Mouse (Mus musculus) ES-E14 (cell line): ENCODE data around the gene Obscn. TPM values are rescaled to one million over a fixed set of nuclear protein-coding genes. Genes with fewer than 3 reads are reported as not detected.

Source experiments
- DNase-seq: peaks from one replicate; pipeline ENCODE4 v3.0.0-alpha.2; 2013; ENCODE audit warnings: low read depth, low spot score
- H3K27ac ChIP-seq: 2 replicates; pipeline ENCODE4 v1.5.1; 2012; ENCODE audit warnings: low read depth, mild to moderate bottlenecking, low read length, moderate library complexity, mixed read lengths; ENCODE audit not compliant: poor library complexity, insufficient read depth, severe bottlenecking
- H3K36me3 ChIP-seq: 2 replicates; pipeline ENCODE4 v1.6.1; 2012; ENCODE audit warnings: mild to moderate bottlenecking, low read length, moderate library complexity, mixed read lengths; ENCODE audit not compliant: control insufficient read depth, poor library complexity, insufficient read depth, severe bottlenecking
- H3K4me1 ChIP-seq, 2 experiments: fragments of 150-350 bp in 1 of 2; sonication (generic) in 1 of 2; 2 replicates each; pipeline ENCODE4 v1.6.1; 2012; ENCODE audit warnings: low read length in 2 of 2, mild to moderate bottlenecking in 1 of 2, mixed read lengths in 1 of 2; ENCODE audit not compliant: control insufficient read depth in 2 of 2, insufficient read depth in 2 of 2, poor library complexity in 1 of 2
- H3K4me3 ChIP-seq, 2 experiments: fragments of 150-350 bp in 1 of 2; sonication (generic) in 1 of 2; 2 replicates each; pipeline ENCODE4 v1.5.1; 2012; ENCODE audit warnings: low read length in 2 of 2, low read depth in 1 of 2, mild to moderate bottlenecking in 1 of 2, mixed read lengths in 1 of 2; ENCODE audit not compliant: insufficient read depth in 1 of 2, poor library complexity in 1 of 2, severe bottlenecking in 1 of 2
- H3K9ac ChIP-seq: 2 replicates; pipeline ENCODE4 v1.6.1; 2012; ENCODE audit warnings: low read depth, mild to moderate bottlenecking, low read length, mixed read lengths; ENCODE audit not compliant: poor library complexity, insufficient read depth, severe bottlenecking
- H3K9me3 ChIP-seq: fragments of 150-350 bp; sonication (generic); 2 replicates; pipeline ENCODE4 v1.6.1; 2012; ENCODE audit warnings: low read depth, mild to moderate bottlenecking, low read length; ENCODE audit not compliant: control insufficient read depth, insufficient read depth
- CHD2 ChIP-seq: IDR thresholded peaks from 2 replicates; pipeline ENCODE4 v1.6.1; 2014; ENCODE audit warnings: mild to moderate bottlenecking, low read depth, low read length, inconsistent platforms
- HCFC1 ChIP-seq: IDR thresholded peaks from 2 replicates; pipeline ENCODE4 v1.6.1; 2012; ENCODE audit warnings: low read length, inconsistent platforms, borderline replicate concordance; ENCODE audit not compliant: insufficient read depth
- MAFK ChIP-seq: IDR thresholded peaks from 2 replicates; pipeline ENCODE4 v1.6.1; 2014; ENCODE audit warnings: mild to moderate bottlenecking, low read depth, low read length, inconsistent platforms; ENCODE audit not compliant: insufficient read depth
- ZC3H11A ChIP-seq: IDR thresholded peaks from 2 replicates; pipeline ENCODE4 v1.6.1; 2012; ENCODE audit warnings: low read depth, mild to moderate bottlenecking, inconsistent platforms, low read length, borderline replicate concordance
- ZNF384 ChIP-seq: IDR thresholded peaks from 2 replicates; pipeline ENCODE4 v1.6.1; 2012; ENCODE audit warnings: low read depth, low read length, inconsistent platforms
- in situ Hi-C, 2 experiments: fragments of 600-800 bp; cut with MboI; formaldehyde crosslinking; loops; one replicate each; pipeline ENCODE4 v1.15.1; 2025; ENCODE audit warnings: low sequenced_read_pairs in 2 of 2, inconsistent platforms in 1 of 2; ENCODE audit not compliant: unreplicated experiment in 2 of 2
- total RNA-seq: library from RNA; depleted of rRNA; stranded (reverse); fragments of 300-350 nt; gene quantifications from 2 replicates; pipeline ENCODE4 v1.2.3, GENCODE M21; 2012

Gene Obscn
- total RNA-seq, 1 experiment: 0.36 TPM

DNA sequence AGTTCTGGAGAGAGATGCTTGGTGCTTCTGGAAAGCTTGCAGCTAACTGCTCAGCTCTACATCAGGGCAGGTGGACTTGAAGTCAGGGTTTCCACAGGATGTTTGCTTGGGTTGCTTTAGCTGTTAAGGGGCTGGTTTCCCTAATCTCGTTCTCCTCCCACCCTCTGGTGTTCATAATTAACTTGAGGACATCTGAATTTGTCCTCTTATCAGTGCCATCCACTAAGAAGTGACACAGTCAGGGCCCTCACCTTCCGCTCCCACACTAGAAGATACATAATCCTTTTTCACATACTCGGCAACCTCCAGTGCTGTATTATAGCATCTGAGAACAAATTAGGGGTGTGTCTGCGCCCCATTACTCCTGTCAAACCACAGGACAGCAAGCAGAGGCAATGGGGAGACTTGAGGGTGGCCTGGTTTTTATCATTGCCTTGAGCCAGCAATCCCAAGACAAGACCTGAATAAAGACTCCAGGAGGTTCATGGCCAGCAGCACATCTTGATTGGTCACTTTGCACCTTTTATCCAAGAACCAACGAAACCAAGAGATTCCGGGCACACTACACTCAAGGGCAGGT is 143.0 kb downstream of the Obscn start:
- no peaks in the 10 kb centered on the region; a peak in 1 of 4 replicates for H3K4me1 ChIP-seq

DNA sequence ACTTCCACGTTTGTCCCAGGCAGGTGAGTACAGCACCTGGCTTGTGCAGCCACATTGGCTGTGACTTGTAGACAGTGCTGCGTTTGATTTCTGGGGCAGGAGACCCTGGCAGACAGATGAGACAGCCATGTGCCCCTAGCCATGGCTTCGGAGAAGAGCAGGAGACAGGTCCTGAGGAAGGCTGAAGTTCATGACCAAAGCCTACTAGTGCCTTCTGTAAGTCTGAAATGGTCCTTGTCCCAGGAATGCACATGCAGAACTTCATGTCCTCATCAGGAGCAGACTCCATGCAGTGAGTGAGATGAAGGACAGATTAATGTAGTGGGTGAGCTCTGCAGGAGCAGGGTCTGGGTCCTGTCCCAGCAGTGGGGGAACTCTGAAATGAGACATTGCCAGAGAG is 144.3 kb downstream of the Obscn start:
- no peak for TF ChIP-seq HCFC1
- TF ChIP-seq MAFK: no peak
- TF ChIP-seq ZC3H11A: no peak
- TF ChIP-seq ZNF384: no peak
- no peak for TF ChIP-seq CHD2
- H3K9me3 ChIP-seq: no peaks in the 10 kb centered on the region
- no peak overlapping the region for H3K9ac ChIP-seq
- H3K4me3 ChIP-seq: no peak overlapping the region
- H3K36me3 ChIP-seq: peaks cover 19% of the 10 kb centered on the region
- no peak for DNase-seq
- H3K27ac ChIP-seq: no peak overlapping the region
- H3K4me1 ChIP-seq: peaks cover 0 to 3% of the 10 kb centered on the region in 2 experiments; a peak in 1 of 4 replicates
- in situ Hi-C loops: no loop called here

More for the DNA sequence above, 143.0 kb downstream of the Obscn start:
- TF ChIP-seq CHD2: no peak
- TF ChIP-seq HCFC1: no peak
- Histone ChIP-seq H3K36me3 (peaks cover 12% of the 10 kb centered on the region), H3K9me3 (no peaks in the 10 kb centered on the region), H3K27ac (no peak overlapping the region), H3K9ac (no peak overlapping the region), H3K4me3 (no peak overlapping the region)
- in situ Hi-C loops: no loop called here
- DNase-seq: no peak

DNA sequence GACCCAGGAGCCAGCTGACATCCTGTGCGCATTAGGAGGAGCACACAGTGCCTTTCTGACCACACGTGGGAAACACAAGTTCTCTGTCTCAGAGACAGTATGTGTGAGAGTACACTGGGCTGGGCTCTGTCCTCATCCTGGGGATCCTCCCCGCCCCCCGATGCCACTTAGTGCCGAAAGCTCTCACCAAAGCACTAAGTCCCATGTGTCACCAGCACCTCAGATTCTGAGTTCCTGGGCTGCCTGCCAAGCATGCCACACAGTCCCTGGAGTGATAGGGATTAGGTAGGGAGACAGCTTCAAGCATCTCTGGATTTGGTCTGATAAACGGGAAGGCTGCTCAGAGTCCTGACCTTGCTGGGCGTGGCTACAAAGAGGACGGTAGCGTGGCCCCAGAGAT is 145.4 kb downstream of the Obscn start:
- H3K36me3 ChIP-seq: peaks cover 28% of the 10 kb centered on the region

DNA sequence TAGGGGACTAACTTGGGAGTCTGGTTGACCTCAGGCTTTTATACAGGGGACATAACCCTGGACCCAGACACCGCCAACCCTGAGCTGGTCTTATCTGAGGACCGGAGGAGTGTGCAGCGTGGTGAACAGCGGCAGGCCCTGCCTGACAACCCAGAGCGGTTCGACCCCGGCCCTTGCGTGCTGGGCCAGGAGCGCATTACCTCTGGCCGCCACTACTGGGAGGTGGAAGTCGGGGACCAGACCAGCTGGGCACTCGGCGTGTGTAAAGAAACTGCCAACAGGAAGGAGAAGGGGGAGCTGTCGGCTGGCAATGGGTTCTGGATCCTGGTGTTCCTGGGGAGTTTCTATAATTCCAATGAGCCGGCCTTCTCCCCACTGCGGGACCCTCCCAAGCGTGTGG is 146.1 kb downstream of the Obscn start:
- Histone ChIP-seq H3K4me3 (0 out of 4 replicates have a peak overlapping the region, but pooled peaks of 1 of the 2 experiments have one; percentile 19), H3K9ac (no peak overlapping the region), H3K4me1 (peaks cover 0 to 3% of the 10 kb centered on the region in 2 experiments; a peak in 1 of 4 replicates), H3K27ac (no peak overlapping the region), H3K9me3 (no peaks in the 10 kb centered on the region), H3K36me3 (peaks cover 32% of the 10 kb centered on the region)
- in situ Hi-C loops: no loop called here
- TF ChIP-seq CHD2: no peak
- TF ChIP-seq ZNF384: no peak
- TF ChIP-seq ZC3H11A: no peak
- TF ChIP-seq HCFC1: no peak
- TF ChIP-seq MAFK: no peak
- DNase-seq: no peak

More for the DNA sequence above, 145.4 kb downstream of the Obscn start:
- Histone ChIP-seq H3K4me1 (peaks cover 0 to 3% of the 10 kb centered on the region in 2 experiments; a peak in 1 of 4 replicates), H3K9ac (no peak overlapping the region), H3K9me3 (no peaks in the 10 kb centered on the region), H3K27ac (no peak overlapping the region), H3K4me3 (no peak overlapping the region)
- TF ChIP-seq HCFC1 (no peak), MAFK (no peak), ZNF384 (no peak), CHD2 (no peak), ZC3H11A (no peak)
- no peak for DNase-seq
- in situ Hi-C loops: no loop called here

DNA sequence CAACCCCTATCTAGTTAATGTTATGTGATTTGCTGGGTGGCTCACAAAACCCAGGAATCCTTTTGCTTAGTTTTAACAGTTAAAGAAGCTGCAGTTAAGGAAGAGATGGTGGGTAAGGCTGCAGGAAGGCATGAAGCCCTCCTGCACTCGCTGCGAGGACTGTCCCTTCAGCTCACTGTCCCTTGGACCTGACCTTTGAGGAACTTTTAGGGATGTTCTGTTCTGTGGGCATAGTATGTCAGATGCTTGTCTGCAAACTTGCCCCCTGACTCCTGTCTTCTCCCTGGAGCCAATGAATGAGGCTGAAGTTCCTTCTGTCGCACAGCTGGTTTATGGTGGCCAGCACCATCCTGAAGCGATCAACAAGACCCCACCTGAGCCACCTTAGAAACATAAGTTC is 147.0 kb downstream of the Obscn start:
- Histone ChIP-seq H3K9ac (no peak overlapping the region), H3K4me3 (no peak overlapping the region), H3K36me3 (peaks cover 38% of the 10 kb centered on the region), H3K4me1 (peaks cover 0 to 3% of the 10 kb centered on the region in 2 experiments; a peak in 1 of 4 replicates), H3K27ac (no peak overlapping the region), H3K9me3 (no peaks in the 10 kb centered on the region)
- in situ Hi-C loops: no loop called here
- TF ChIP-seq HCFC1: no peak
- no peak for TF ChIP-seq ZNF384
- no peak for TF ChIP-seq CHD2
- no peak for TF ChIP-seq ZC3H11A
- no peak for TF ChIP-seq MAFK
- DNase-seq: no peak
